Mouse (Mus musculus): ENCODE measurements around the gene Edn2. TPM values are rescaled to one million over a fixed set of nuclear protein-coding genes. Genes with fewer than 3 reads are reported as not detected.

Gene Edn2
- polyA plus RNA-seq, 1 experiment from 2014 or later, result 1.0 TPM

DNA sequence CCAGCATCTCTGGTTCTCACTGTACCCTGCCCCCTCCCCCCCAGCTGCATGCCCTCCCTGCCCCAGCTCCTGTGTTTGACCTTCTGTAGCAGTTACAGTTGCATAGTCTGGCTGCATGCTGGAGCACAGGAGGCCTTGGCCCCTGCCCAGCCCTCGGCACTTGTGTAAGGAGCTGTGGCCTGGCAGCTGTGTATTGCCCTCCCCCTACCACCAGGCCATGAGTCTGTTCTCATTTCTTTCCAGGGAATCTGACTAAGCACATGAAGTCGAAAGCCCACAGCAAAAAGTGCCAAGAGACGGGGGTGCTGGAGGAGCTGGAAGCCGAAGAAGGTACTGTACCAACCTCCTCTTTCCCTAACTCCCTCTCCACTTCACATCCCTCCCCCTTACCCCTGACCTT is 33.0 kb upstream of the Edn2 start:
- ATAC-seq (ENCODE audit: insufficient number of reproducible peaks, insufficient read depth, low FRiP score, low read depth), result peak; percentile 49; the same call in 1 of the 2 replicates
- Histone ChIP-seq H3K27ac (replicated peaks in 1 of 2; ENCODE audit: control insufficient read depth in 1 of 2, insufficient read depth in 1 of 2, low read depth in 2 of 2, low read length in 2 of 2) (peak overlapping the region in 1 of 2 experiments; percentile 29; a peak in 1 of 4 replicates), H3K9ac (ENCODE audit: low read length) (no peak overlapping the region), H3K9me3 (ENCODE audit: control insufficient read depth, low read length) (no peaks in the 10 kb centered on the region), H3K4me3 (ENCODE audit: control insufficient read depth in 1 of 2, insufficient read depth in 1 of 2, low read depth in 1 of 2, low read length in 2 of 2) (no peak overlapping the region), H3K27me3 (ENCODE audit: control insufficient read depth, insufficient read depth, low read length) (0 out of 2 replicates have a peak, but pooled peaks cover 4% of the 10 kb centered on the region), H3K4me2 (ENCODE audit: low read length) (no peak overlapping the region), H3K4me1 (ENCODE audit: control insufficient read depth in 2 of 2, insufficient read depth in 2 of 2, low read length in 2 of 2) (peaks cover 37 to 52% of the 10 kb centered on the region in 2 experiments), H3K36me3 (ENCODE audit: control insufficient read depth, insufficient read depth, low read length) (no peaks in the 10 kb centered on the region)
- 60% methylated on average over 4 of the region's 4 CpGs for WGBS

DNA sequence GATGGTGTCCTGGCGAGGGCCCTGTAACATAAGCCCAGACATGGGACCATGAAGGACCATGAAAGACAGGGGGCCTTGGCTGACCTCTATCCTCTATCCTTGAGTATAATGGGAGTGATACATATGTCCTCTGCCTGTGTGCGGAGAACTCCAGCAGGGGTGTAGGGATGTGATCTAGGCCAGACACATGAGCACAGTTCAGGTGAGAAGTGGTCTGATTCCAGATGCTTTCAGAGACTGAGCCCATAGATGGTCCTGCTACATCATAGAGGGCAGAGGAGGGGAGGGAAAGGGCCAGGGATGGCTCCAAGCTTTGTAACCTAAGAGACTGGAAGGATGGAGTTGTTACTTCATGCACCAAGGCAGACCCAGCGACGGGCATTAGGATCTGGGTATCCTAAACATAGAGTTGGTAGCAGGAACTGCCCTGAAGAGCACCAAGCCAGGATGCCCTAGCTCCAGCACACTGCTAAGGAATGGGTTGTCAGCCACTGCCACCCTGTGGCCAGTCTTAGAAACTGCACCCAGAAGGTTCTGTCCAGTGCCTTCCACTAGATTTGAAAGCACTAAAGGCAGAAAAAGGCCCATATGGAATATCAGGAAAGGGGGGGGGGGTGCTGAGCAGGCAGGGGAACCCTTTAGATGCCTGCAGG is 31.6 kb upstream of the Edn2 start:
- Histone ChIP-seq H3K4me3 (ENCODE audit: control insufficient read depth in 1 of 2, insufficient read depth in 1 of 2, low read depth in 1 of 2, low read length in 2 of 2) (no peak overlapping the region), H3K27me3 (ENCODE audit: control insufficient read depth, insufficient read depth, low read length) (0 out of 2 replicates have a peak, but pooled peaks cover 4% of the 10 kb centered on the region)

DNA sequence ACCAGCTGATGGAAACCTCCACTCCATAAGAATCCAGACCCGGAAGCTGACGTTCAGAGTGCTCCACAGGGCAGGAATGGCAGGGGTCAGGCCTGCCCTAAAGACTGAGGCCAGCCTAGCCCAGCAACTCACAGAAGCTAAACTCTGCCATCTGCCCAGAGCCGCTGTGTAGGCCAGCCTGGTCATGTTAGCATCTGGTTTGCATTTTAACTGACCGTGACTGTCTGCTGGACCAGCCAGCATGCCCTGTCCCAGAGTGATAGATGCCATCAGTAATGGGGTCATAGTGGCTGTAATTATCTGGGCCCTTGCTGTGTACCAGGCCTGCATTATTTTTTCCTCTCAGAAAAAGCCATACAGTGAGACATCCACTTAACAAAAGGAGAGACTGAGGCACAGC is 30.1 kb upstream of the Edn2 start:
- peaks cover 25 to 42% of the 10 kb centered on the region in 2 experiments for H3K4me1 ChIP-seq (ENCODE audit: control insufficient read depth in 2 of 2, insufficient read depth in 2 of 2, low read length in 2 of 2)
- 0 out of 2 replicates have a peak, but pooled peaks cover 4% of the 10 kb centered on the region for H3K27me3 ChIP-seq (ENCODE audit: control insufficient read depth, insufficient read depth, low read length)
- WGBS, result 83% methylated on average over 4 of the region's 4 CpGs
- no peak overlapping the region for H3K4me3 ChIP-seq (ENCODE audit: control insufficient read depth in 1 of 2, insufficient read depth in 1 of 2, low read depth in 1 of 2, low read length in 2 of 2)
- no peak overlapping the region for H3K4me2 ChIP-seq (ENCODE audit: low read length)
- peak overlapping the region; percentile 57; the same call in 1 of the 2 replicates for H3K9ac ChIP-seq (ENCODE audit: low read length)
- no peaks in the 10 kb centered on the region for H3K36me3 ChIP-seq (ENCODE audit: control insufficient read depth, insufficient read depth, low read length)
- H3K27ac ChIP-seq (replicated peaks in 1 of 2; ENCODE audit: control insufficient read depth in 1 of 2, insufficient read depth in 1 of 2, low read depth in 2 of 2, low read length in 2 of 2), result peak overlapping the region; percentile 14 to 59; a peak in 2 of 4 replicates
- H3K9me3 ChIP-seq (ENCODE audit: control insufficient read depth, low read length), result no peaks in the 10 kb centered on the region
- ATAC-seq (ENCODE audit: insufficient number of reproducible peaks, insufficient read depth, low FRiP score, low read depth), result no peak

More for the DNA sequence above, 31.6 kb upstream of the Edn2 start:
- 46% methylated on average over 4 of the region's 4 CpGs for whole genome bisulfite sequencing
- H3K9me3 ChIP-seq (ENCODE audit: control insufficient read depth, low read length), result no peaks in the 10 kb centered on the region
- H3K9ac ChIP-seq (ENCODE audit: low read length), result no peak overlapping the region
- ATAC-seq (ENCODE audit: insufficient number of reproducible peaks, insufficient read depth, low FRiP score, low read depth), result no peak
- H3K27ac ChIP-seq (replicated peaks in 1 of 2; ENCODE audit: control insufficient read depth in 1 of 2, insufficient read depth in 1 of 2, low read depth in 2 of 2, low read length in 2 of 2), result no peak overlapping the region
- no peak overlapping the region for H3K4me2 ChIP-seq (ENCODE audit: low read length)
- no peaks in the 10 kb centered on the region for H3K36me3 ChIP-seq (ENCODE audit: control insufficient read depth, insufficient read depth, low read length)
- peaks cover 37 to 52% of the 10 kb centered on the region in 2 experiments for H3K4me1 ChIP-seq (ENCODE audit: control insufficient read depth in 2 of 2, insufficient read depth in 2 of 2, low read length in 2 of 2)

DNA sequence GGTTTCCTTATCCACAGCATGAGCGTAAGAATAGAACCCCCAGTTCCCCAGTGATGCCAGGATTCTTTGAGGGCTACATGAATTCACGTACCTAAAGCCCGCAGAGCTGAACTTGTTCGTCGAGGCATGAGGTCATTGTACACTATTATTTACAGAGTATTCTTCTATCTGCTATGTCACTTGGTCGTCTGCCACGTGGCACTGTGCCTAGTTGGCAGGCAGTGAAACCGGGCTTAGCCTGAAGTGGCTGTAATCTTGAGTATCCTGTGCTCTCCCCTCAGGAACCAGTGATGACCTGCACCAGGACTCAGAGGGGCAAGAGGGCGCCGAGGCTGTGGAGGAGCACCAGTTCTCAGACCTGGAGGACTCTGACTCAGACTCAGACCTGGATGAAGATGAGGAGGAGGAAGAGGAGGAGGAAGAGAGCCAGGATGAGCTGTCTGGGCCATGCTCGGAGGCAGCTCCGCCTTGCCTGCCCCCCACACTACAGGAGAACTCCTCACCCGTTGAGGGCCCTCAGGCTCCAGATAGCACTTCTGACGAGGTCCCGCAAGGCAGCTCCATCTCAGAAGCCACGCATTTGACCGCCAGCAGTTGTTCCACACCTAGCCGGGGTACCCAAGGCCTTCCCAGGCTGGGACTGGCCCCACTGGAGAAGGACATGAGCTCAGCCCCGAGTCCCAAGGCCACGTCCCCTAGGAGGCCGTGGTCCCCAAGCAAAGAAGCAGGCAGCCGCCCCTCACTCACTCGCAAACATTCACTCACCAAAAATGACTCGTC is 29.4 kb upstream of the Edn2 start:
- H3K9me3 ChIP-seq (ENCODE audit: control insufficient read depth, low read length), result no peaks in the 10 kb centered on the region
- H3K27me3 ChIP-seq (ENCODE audit: control insufficient read depth, insufficient read depth, low read length), result 0 out of 2 replicates have a peak, but pooled peaks cover 4% of the 10 kb centered on the region
- H3K27ac ChIP-seq (replicated peaks in 1 of 2; ENCODE audit: control insufficient read depth in 1 of 2, insufficient read depth in 1 of 2, low read depth in 2 of 2, low read length in 2 of 2), result peak overlapping the region; percentile 14 to 59; a peak in 2 of 4 replicates
- H3K36me3 ChIP-seq (ENCODE audit: control insufficient read depth, insufficient read depth, low read length), result no peaks in the 10 kb centered on the region
- H3K4me3 ChIP-seq (ENCODE audit: control insufficient read depth in 1 of 2, insufficient read depth in 1 of 2, low read depth in 1 of 2, low read length in 2 of 2), result no peak overlapping the region
- H3K4me1 ChIP-seq (ENCODE audit: control insufficient read depth in 2 of 2, insufficient read depth in 2 of 2, low read length in 2 of 2), result peaks cover 20 to 37% of the 10 kb centered on the region in 2 experiments
- H3K4me2 ChIP-seq (ENCODE audit: low read length), result peak overlapping the region; percentile 8; the same call in 1 of the 2 replicates
- ATAC-seq (ENCODE audit: insufficient number of reproducible peaks, insufficient read depth, low FRiP score, low read depth), result peak; percentile 69
- H3K9ac ChIP-seq (ENCODE audit: low read length), result peak overlapping the region; percentile 57
- 41% methylated on average over 24 of the region's 24 CpGs for WGBS

DNA sequence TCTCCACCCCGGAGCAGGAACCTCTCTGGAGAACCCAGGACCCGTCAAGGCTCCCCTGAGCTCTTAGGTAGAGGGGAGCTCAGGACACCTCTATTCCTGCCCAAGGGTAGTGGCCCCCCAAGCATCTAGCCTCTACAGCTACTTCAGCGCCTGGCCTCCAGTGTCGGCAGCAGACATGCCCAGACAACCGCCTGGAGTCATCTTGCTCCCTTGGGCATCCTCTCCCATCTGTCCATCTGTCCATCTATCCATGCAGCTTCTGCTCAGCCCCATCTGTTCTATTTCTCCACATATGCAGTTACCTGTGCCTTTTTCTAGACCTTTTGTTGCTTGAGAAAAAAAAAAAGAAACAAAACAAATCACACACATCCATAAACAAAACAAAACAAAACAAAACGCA is 26.8 kb upstream of the Edn2 start:
- Histone ChIP-seq H3K4me1 (ENCODE audit: control insufficient read depth in 2 of 2, insufficient read depth in 2 of 2, low read length in 2 of 2) (peaks cover 11 to 19% of the 10 kb centered on the region in 2 experiments), H3K4me2 (ENCODE audit: low read length) (no peak overlapping the region), H3K27ac (replicated peaks in 1 of 2; ENCODE audit: control insufficient read depth in 1 of 2, insufficient read depth in 1 of 2, low read depth in 2 of 2, low read length in 2 of 2) (no peak overlapping the region), H3K36me3 (ENCODE audit: control insufficient read depth, insufficient read depth, low read length) (no peaks in the 10 kb centered on the region), H3K4me3 (ENCODE audit: control insufficient read depth in 1 of 2, insufficient read depth in 1 of 2, low read depth in 1 of 2, low read length in 2 of 2) (no peak overlapping the region), H3K9me3 (ENCODE audit: control insufficient read depth, low read length) (no peaks in the 10 kb centered on the region), H3K27me3 (ENCODE audit: control insufficient read depth, insufficient read depth, low read length) (0 out of 2 replicates have a peak, but pooled peaks cover 4% of the 10 kb centered on the region), H3K9ac (ENCODE audit: low read length) (no peak overlapping the region)
- WGBS, result 81% methylated on average over 6 of the region's 6 CpGs
- no peak for ATAC-seq (ENCODE audit: insufficient number of reproducible peaks, insufficient read depth, low FRiP score, low read depth)

DNA sequence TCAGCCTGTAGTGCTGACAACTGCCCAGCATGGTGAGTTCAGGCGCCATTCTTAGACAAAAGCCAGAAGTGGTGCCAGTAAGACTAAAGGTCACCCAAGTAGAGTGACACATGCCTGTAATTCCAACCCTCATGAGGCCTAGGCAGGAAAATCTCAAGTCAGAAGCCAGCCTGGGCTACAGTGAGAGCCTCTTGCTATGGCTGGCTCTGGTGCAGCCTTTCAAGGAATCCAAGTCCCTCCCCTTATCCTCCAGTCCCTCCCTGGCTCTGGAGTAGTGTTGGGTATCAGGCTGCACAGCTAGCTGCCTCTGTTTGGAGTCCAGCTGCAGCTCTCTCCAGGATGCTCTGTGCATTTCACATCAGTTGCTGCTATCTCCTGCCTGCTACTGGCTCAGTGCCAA is 19.2 kb upstream of the Edn2 start:
- no peak for ATAC-seq (ENCODE audit: insufficient number of reproducible peaks, insufficient read depth, low FRiP score, low read depth)
- H3K9me3 ChIP-seq (ENCODE audit: control insufficient read depth, low read length), result no peaks in the 10 kb centered on the region
- no peak overlapping the region for H3K4me3 ChIP-seq (ENCODE audit: control insufficient read depth in 1 of 2, insufficient read depth in 1 of 2, low read depth in 1 of 2, low read length in 2 of 2)
- H3K4me2 ChIP-seq (ENCODE audit: low read length), result no peak overlapping the region
- peaks cover 12 to 33% of the 10 kb centered on the region in 2 experiments; a peak in 3 of 4 replicates for H3K4me1 ChIP-seq (ENCODE audit: control insufficient read depth in 2 of 2, insufficient read depth in 2 of 2, low read length in 2 of 2)
- no peaks in the 10 kb centered on the region for H3K36me3 ChIP-seq (ENCODE audit: control insufficient read depth, insufficient read depth, low read length)
- no peaks in the 10 kb centered on the region for H3K27me3 ChIP-seq (ENCODE audit: control insufficient read depth, insufficient read depth, low read length)
- H3K27ac ChIP-seq (replicated peaks in 1 of 2; ENCODE audit: control insufficient read depth in 1 of 2, insufficient read depth in 1 of 2, low read depth in 2 of 2, low read length in 2 of 2), result no peak overlapping the region
- no peak overlapping the region for H3K9ac ChIP-seq (ENCODE audit: low read length)
- WGBS, result 11% methylated on average over 1 of the region's 1 CpGs

DNA sequence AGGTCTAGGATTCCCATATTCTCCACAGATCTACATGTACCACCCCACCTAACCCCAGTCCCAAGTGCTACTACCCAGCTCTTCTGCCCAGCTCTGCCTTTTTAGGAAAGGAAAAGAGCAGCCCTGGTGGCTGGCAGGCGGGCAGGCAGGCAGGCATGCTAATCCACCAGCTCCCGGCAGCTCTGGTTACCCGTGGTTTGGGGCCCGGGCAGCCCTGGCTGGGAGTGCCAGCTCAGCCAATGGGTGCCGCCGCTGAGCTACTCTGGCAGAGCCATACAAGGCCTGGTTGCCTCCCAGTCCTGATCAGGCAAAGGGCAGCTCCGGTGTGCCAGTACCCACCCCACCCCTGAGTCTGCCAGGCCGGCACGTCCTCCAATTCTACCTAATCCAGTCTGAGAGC is 18.1 kb upstream of the Edn2 start:
- WGBS, result 79% methylated on average over 9 of the region's 9 CpGs

More for the DNA sequence above, 18.1 kb upstream of the Edn2 start:
- Histone ChIP-seq H3K9me3 (ENCODE audit: control insufficient read depth, low read length) (no peaks in the 10 kb centered on the region), H3K4me2 (ENCODE audit: low read length) (no peak overlapping the region), H3K9ac (ENCODE audit: low read length) (no peak overlapping the region), H3K4me1 (ENCODE audit: control insufficient read depth in 2 of 2, insufficient read depth in 2 of 2, low read length in 2 of 2) (peaks cover 12 to 33% of the 10 kb centered on the region in 2 experiments; a peak in 3 of 4 replicates), H3K36me3 (ENCODE audit: control insufficient read depth, insufficient read depth, low read length) (no peaks in the 10 kb centered on the region), H3K27me3 (ENCODE audit: control insufficient read depth, insufficient read depth, low read length) (no peaks in the 10 kb centered on the region), H3K4me3 (ENCODE audit: control insufficient read depth in 1 of 2, insufficient read depth in 1 of 2, low read depth in 1 of 2, low read length in 2 of 2) (no peak overlapping the region), H3K27ac (replicated peaks in 1 of 2; ENCODE audit: control insufficient read depth in 1 of 2, insufficient read depth in 1 of 2, low read depth in 2 of 2, low read length in 2 of 2) (no peak overlapping the region)
- ATAC-seq (ENCODE audit: insufficient number of reproducible peaks, insufficient read depth, low FRiP score, low read depth), result no peak
